Mouse (Mus musculus) hindbrain, postnatal 0 days (tissue): ENCODE measurements around the gene Proz. TPM values are rescaled to one million over a fixed set of nuclear protein-coding genes. Genes with fewer than 3 reads are reported as not detected.

Experiments used
- ATAC-seq: fragments of 200-750 bp; cut with Nextera tagmentation; 2 replicates; pipeline ENCODE4 v1.8.0; 2017; ENCODE audit warnings: mild to moderate bottlenecking, moderate TSS enrichment, moderate library complexity
- DNase-seq: peaks from one replicate; pipeline ENCODE4 v3.0.0-alpha.2; 2015; ENCODE audit warnings: low spot score
- H3K27ac ChIP-seq: fragments of 300-500 bp; sonication (generic); 2 replicates; pipeline ENCODE4 v1.5.1; 2014; ENCODE audit warnings: mild to moderate bottlenecking
- H3K27me3 ChIP-seq: fragments of 300-500 bp; sonication (generic); 2 replicates; pipeline ENCODE4 v1.6.1; 2014; ENCODE audit warnings: low read length, mixed read lengths; ENCODE audit not compliant: insufficient read depth
- H3K36me3 ChIP-seq: fragments of 300-500 bp; sonication (generic); 2 replicates; pipeline ENCODE4 v1.6.1; 2014; ENCODE audit warnings: low read length, mixed read lengths; ENCODE audit not compliant: insufficient read depth
- H3K4me1 ChIP-seq: fragments of 300-500 bp; sonication (generic); 2 replicates; pipeline ENCODE4 v1.6.1; 2014; ENCODE audit warnings: antibody characterized with exemption, low read length, mixed read lengths; ENCODE audit not compliant: insufficient read depth
- H3K4me2 ChIP-seq: fragments of 300-500 bp; sonication (generic); 2 replicates; pipeline ENCODE4 v1.6.1; 2014; ENCODE audit warnings: low read depth, mild to moderate bottlenecking, low read length, moderate library complexity, mixed read lengths
- H3K4me3 ChIP-seq: fragments of 300-500 bp; sonication (generic); 2 replicates; pipeline ENCODE4 v1.5.1; 2014; ENCODE audit warnings: low read length
- H3K9ac ChIP-seq: fragments of 300-500 bp; sonication (generic); replicated peaks from 2 replicates; pipeline ENCODE4 v1.6.1; 2014; ENCODE audit warnings: mild to moderate bottlenecking, low read length, moderate library complexity, mixed read lengths
- H3K9me3 ChIP-seq: fragments of 300-500 bp; sonication (generic); 2 replicates; pipeline ENCODE4 v1.6.1; 2016; ENCODE audit warnings: low read length, mixed read lengths
- CTCF ChIP-seq: IDR thresholded peaks from 2 replicates; pipeline ENCODE4 v1.5.1; 2016; ENCODE audit warnings: antibody characterized with exemption, control low read depth, low read depth
- WGBS: fragments of 180-500 bp; shearing (Covaris S2); extraction: QIAGEN DNeasy Blood & Tissue Kit; methylation state at CpG from one replicate; pipeline ENCODE4 v1.1.7; 2014; 5-methylcytosine and 5-hydroxymethylcytosine counted together
- polyA plus RNA-seq: library from polyadenylated mRNA; unstranded; fragments of >200 nt; fragmentation: Nextera tagmentation; extraction: Ambion mirVana; gene quantifications from 2 replicates; pipeline ENCODE4 v1.2.1, GENCODE M21; 2015
- total RNA-seq: library from RNA; depleted of rRNA; stranded (reverse); fragments of >200 nt; gene quantifications from 2 replicates; pipeline ENCODE4 v1.2.3, GENCODE M21; 2014; rRNA removed

Gene Proz
- total and polyA plus RNA-seq, 2 experiments from 2014 or later, result 0.40 TPM; not detected in 1

GRCm38 (mm10) chr8:13113232-13113631, 52.5 kb downstream of the Proz start:
- ATAC-seq (no peak), DNase-seq (no peak)
- Histone ChIP-seq H3K9ac (no peak overlapping the region), H3K36me3 (peaks cover 7% of the 10 kb centered on the region; the same call in 1 of the 2 replicates), H3K4me3 (no peak overlapping the region), H3K27me3 (no peaks in the 10 kb centered on the region), H3K9me3 (no peaks in the 10 kb centered on the region), H3K27ac (no peak overlapping the region), H3K4me1 (peaks cover 7% of the 10 kb centered on the region; the same call in 1 of the 2 replicates), H3K4me2 (no peak overlapping the region)
- no peak for TF ChIP-seq CTCF
- 90% methylated on average over 4 of the region's 4 CpGs for WGBS

- no peak for TF ChIP-seq CTCF
Observed at GRCm38 (mm10) chr8:13117096-13117495, 56.4 kb downstream of the Proz start.

GRCm38 (mm10) chr8:13118516-13118915, 57.8 kb downstream of the Proz start:
- H3K27ac ChIP-seq, result no peak overlapping the region

More at GRCm38 (mm10) chr8:13117096-13117495, 56.4 kb downstream of the Proz start:
- Histone ChIP-seq H3K27me3 (no peaks in the 10 kb centered on the region), H3K36me3 (peaks cover 14% of the 10 kb centered on the region; the same call in 1 of the 2 replicates), H3K9ac (no peak overlapping the region), H3K4me1 (no peaks in the 10 kb centered on the region), H3K4me3 (no peak overlapping the region), H3K27ac (no peak overlapping the region), H3K4me2 (no peak overlapping the region), H3K9me3 (no peaks in the 10 kb centered on the region)
- WGBS, result 93% methylated on average over 2 of the region's 2 CpGs
- no peak for DNase-seq
- ATAC-seq, result no peak

GRCm38 (mm10) chr8:13120882-13121665, 60.4 kb downstream of the Proz start:
- Histone ChIP-seq H3K27ac (no peak overlapping the region), H3K4me3 (no peak overlapping the region), H3K4me1 (no peaks in the 10 kb centered on the region), H3K36me3 (peaks cover 34% of the 10 kb centered on the region), H3K9me3 (no peaks in the 10 kb centered on the region), H3K27me3 (no peaks in the 10 kb centered on the region), H3K4me2 (no peak overlapping the region), H3K9ac (no peak overlapping the region)
- DNase-seq (no peak), ATAC-seq (no peak)
- TF ChIP-seq CTCF, result no peak
- 86% methylated on average over 7 of the region's 7 CpGs for WGBS

More at GRCm38 (mm10) chr8:13118516-13118915, 57.8 kb downstream of the Proz start:
- no peaks in the 10 kb centered on the region for H3K9me3 ChIP-seq
- no peak overlapping the region for H3K9ac ChIP-seq
- 82% methylated on average over 3 of the region's 3 CpGs for WGBS
- no peaks in the 10 kb centered on the region for H3K4me1 ChIP-seq
- H3K27me3 ChIP-seq, result no peaks in the 10 kb centered on the region
- no peak overlapping the region for H3K4me3 ChIP-seq
- DNase-seq (no peak), ATAC-seq (no peak)
- TF ChIP-seq CTCF, result no peak
- H3K4me2 ChIP-seq, result no peak overlapping the region
- H3K36me3 ChIP-seq, result peaks cover 17% of the 10 kb centered on the region

GRCm38 (mm10) chr8:13122887-13123421, 62.2 kb downstream of the Proz start:
- no peaks in the 10 kb centered on the region for H3K4me1 ChIP-seq
- TF ChIP-seq CTCF, result no peak
- WGBS, result 95% methylated on average over 7 of the region's 7 CpGs
- H3K9me3 ChIP-seq, result no peaks in the 10 kb centered on the region
- H3K9ac ChIP-seq, result no peak overlapping the region
- no peak overlapping the region for H3K4me3 ChIP-seq
- H3K36me3 ChIP-seq, result peaks cover 42% of the 10 kb centered on the region
- DNase-seq (no peak), ATAC-seq (no peak)
- no peak overlapping the region for H3K27ac ChIP-seq
- no peak overlapping the region for H3K4me2 ChIP-seq
- no peaks in the 10 kb centered on the region for H3K27me3 ChIP-seq

- H3K27me3 ChIP-seq, result no peaks in the 10 kb centered on the region
- no peak overlapping the region for H3K9ac ChIP-seq
- H3K4me1 ChIP-seq, result no peaks in the 10 kb centered on the region
- peaks cover 51% of the 10 kb centered on the region for H3K36me3 ChIP-seq
- ATAC-seq (no peak), DNase-seq (no peak)
- H3K27ac ChIP-seq, result no peak overlapping the region
- no peak for TF ChIP-seq CTCF
- H3K4me3 ChIP-seq, result no peak overlapping the region
- H3K9me3 ChIP-seq, result no peaks in the 10 kb centered on the region
- H3K4me2 ChIP-seq, result no peak overlapping the region
- 93% methylated on average over 8 of the region's 8 CpGs for WGBS
Observed at GRCm38 (mm10) chr8:13124897-13125296, 64.2 kb downstream of the Proz start.

Other genes with a start within 250 kb of the Proz start
- 298 and 316 TPM in 2 replicates for gene Mcf2l, start 187.1 kb upstream of the Proz start, total RNA-seq
- gene Mcf2l, start 187.1 kb upstream of the Proz start, polyA plus RNA-seq, result 94.1 and 94.2 TPM in 2 replicates
- 0.10 TPM in 1 of 2 replicates, not detected in the other for gene F7, start 34.9 kb upstream of the Proz start, total RNA-seq
- gene F7, start 34.9 kb upstream of the Proz start, polyA plus RNA-seq, result not detected in 2 replicates
- 0.05 TPM in 1 of 2 replicates, not detected in the other for gene F10, start 23.6 kb upstream of the Proz start, total RNA-seq
- gene F10, start 23.6 kb upstream of the Proz start, polyA plus RNA-seq, result 0.14 and 0.34 TPM in 2 replicates
- 28.6 and 29.1 TPM in 2 replicates for gene Pcid2, start 44.5 kb downstream of the Proz start, total RNA-seq
- 29.3 and 31.5 TPM in 2 replicates for gene Pcid2, start 44.5 kb downstream of the Proz start, polyA plus RNA-seq
- gene Cul4a, start 44.7 kb downstream of the Proz start, total RNA-seq, result 118 and 127 TPM in 2 replicates
- gene Cul4a, start 44.7 kb downstream of the Proz start, polyA plus RNA-seq, result 57.9 and 60.6 TPM in 2 replicates
- gene Lamp1, start 98.2 kb downstream of the Proz start, total RNA-seq, result 317 and 341 TPM in 2 replicates
- 400 and 402 TPM in 2 replicates for gene Lamp1, start 98.2 kb downstream of the Proz start, polyA plus RNA-seq
- 12.8 and 14.8 TPM in 2 replicates for gene Grtp1, start 139.7 kb downstream of the Proz start, total RNA-seq
- gene Grtp1, start 139.7 kb downstream of the Proz start, polyA plus RNA-seq, result 17.1 and 18.1 TPM in 2 replicates
- 2.3 TPM in 1 of 2 replicates, not detected in the other for gene Adprhl1, start 193.2 kb downstream of the Proz start, total RNA-seq
- 0.14 and 0.50 TPM in 2 replicates for gene Adprhl1, start 193.2 kb downstream of the Proz start, polyA plus RNA-seq
- gene Dcun1d2, start 227.2 kb downstream of the Proz start, total RNA-seq, result 27.3 and 33.8 TPM in 2 replicates
- 24.9 and 25.1 TPM in 2 replicates for gene Dcun1d2, start 227.2 kb downstream of the Proz start, polyA plus RNA-seq
- gene Tmco3, start 227.3 kb downstream of the Proz start, total RNA-seq, result 30.9 and 31.3 TPM in 2 replicates
- gene Tmco3, start 227.3 kb downstream of the Proz start, polyA plus RNA-seq, result 31.8 and 33.5 TPM in 2 replicates